Mouse (Mus musculus) limb, embryonic 12.5 days (tissue): Measurements from ENCODE around the gene Ddn. TPM values are rescaled to one million over a fixed set of nuclear protein-coding genes. Genes with fewer than 3 reads are reported as not detected.

Experiments
- ATAC-seq: fragments of 200-750 bp; cut with Nextera tagmentation; 2 replicates; pipeline ENCODE4 v1.8.0; 2017; ENCODE audit warnings: low read depth, moderate TSS enrichment; ENCODE audit not compliant: insufficient number of reproducible peaks, insufficient read depth, low FRiP score, low TSS enrichment
- H3K27ac ChIP-seq: fragments of 300-500 bp; sonication (generic); 2 replicates; pipeline ENCODE4 v1.5.1; 2016; ENCODE audit warnings: mild to moderate bottlenecking, moderate library complexity
- H3K27me3 ChIP-seq: fragments of 300-500 bp; sonication (generic); 2 replicates; pipeline ENCODE4 v1.6.1; 2016; ENCODE audit warnings: mild to moderate bottlenecking, moderate library complexity
- H3K36me3 ChIP-seq: fragments of 300-500 bp; sonication (generic); 2 replicates; pipeline ENCODE4 v1.6.1; 2016; ENCODE audit warnings: mild to moderate bottlenecking, moderate library complexity
- H3K4me1 ChIP-seq: fragments of 300-500 bp; sonication (generic); replicated peaks from 2 replicates; pipeline ENCODE4 v1.6.1; 2016
- H3K4me2 ChIP-seq: fragments of 300-500 bp; sonication (generic); 2 replicates; pipeline ENCODE4 v1.6.1; 2016; ENCODE audit warnings: mild to moderate bottlenecking, moderate library complexity
- H3K4me3 ChIP-seq: fragments of 300-500 bp; sonication (generic); replicated peaks from 2 replicates; pipeline ENCODE4 v1.5.1; 2016; ENCODE audit warnings: mild to moderate bottlenecking
- H3K9ac ChIP-seq: fragments of 300-500 bp; sonication (generic); replicated peaks from 2 replicates; pipeline ENCODE4 v1.6.1; 2016; ENCODE audit warnings: mild to moderate bottlenecking, moderate library complexity
- H3K9me3 ChIP-seq: fragments of 300-500 bp; sonication (generic); 2 replicates; pipeline ENCODE4 v1.6.1; 2016; ENCODE audit warnings: mild to moderate bottlenecking, moderate library complexity
- WGBS: fragments of 180-500 bp; shearing (Covaris S2); methylation state at CpG from one replicate; pipeline ENCODE4 v1.1.7; 2016; 5-methylcytosine and 5-hydroxymethylcytosine counted together
- polyA plus RNA-seq: library from polyadenylated mRNA; unstranded; fragments of >200 nt; fragmentation: Nextera tagmentation; extraction: Ambion mirVana; gene quantifications from 2 replicates; pipeline ENCODE4 v1.2.1, GENCODE M21; 2016

Ddn gene
- polyA plus RNA-seq, 1 experiment from 2014 or later = not detected

DNA sequence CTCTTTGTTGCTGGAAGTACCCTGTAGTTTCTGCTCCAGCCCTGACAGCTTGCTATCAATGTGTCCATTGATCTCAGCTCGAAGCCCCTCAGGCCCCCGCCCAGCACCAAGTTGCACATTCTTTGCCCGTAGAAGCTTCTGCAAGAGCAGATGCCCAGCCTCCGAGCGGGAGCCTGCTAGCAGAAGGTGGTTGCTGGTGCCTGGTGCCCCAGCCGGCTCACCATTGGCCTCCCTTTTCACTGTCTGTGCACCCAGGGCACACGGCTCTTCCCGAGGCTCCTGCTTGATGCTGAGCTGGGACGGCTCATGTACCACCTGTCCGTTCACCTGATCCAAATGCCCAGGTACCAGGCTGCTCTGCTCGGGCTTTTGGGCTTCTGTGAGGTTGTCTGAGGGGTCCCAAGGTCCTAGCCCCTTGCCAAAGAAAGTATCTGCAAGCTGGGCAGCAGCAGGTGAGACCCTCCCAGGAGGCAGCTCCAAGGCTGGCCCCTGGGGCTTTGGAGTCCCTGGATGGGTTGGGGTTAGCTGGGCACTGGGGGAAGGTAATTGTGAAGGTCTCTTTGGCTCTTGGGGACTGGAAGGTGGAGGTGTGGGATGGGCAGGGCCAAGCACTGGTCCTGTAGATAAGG, 34.4 kb upstream of the Ddn start:
- Histone ChIP-seq H3K27me3 (no peaks in the 10 kb centered on the region), H3K4me2 (no peak overlapping the region), H3K4me1 (no peaks in the 10 kb centered on the region), H3K9me3 (no peaks in the 10 kb centered on the region), H3K4me3 (no peak overlapping the region), H3K9ac (no peak overlapping the region), H3K36me3 (peaks cover 100% of the 10 kb centered on the region), H3K27ac (no peak overlapping the region)
- 93% methylated on average over 11 of the region's 11 CpGs for WGBS
- no peak for ATAC-seq

GRCm38 (mm10) chr15:98839671-98840585, 30.6 kb upstream of the Ddn start:
- Histone ChIP-seq H3K27ac (no peak overlapping the region), H3K4me3 (no peak overlapping the region), H3K27me3 (no peaks in the 10 kb centered on the region), H3K36me3 (peaks cover 100% of the 10 kb centered on the region), H3K9me3 (no peaks in the 10 kb centered on the region), H3K4me1 (no peaks in the 10 kb centered on the region), H3K4me2 (no peak overlapping the region), H3K9ac (no peak overlapping the region)
- 93% methylated on average over 30 of the region's 30 CpGs for WGBS
- no peak for ATAC-seq

DNA sequence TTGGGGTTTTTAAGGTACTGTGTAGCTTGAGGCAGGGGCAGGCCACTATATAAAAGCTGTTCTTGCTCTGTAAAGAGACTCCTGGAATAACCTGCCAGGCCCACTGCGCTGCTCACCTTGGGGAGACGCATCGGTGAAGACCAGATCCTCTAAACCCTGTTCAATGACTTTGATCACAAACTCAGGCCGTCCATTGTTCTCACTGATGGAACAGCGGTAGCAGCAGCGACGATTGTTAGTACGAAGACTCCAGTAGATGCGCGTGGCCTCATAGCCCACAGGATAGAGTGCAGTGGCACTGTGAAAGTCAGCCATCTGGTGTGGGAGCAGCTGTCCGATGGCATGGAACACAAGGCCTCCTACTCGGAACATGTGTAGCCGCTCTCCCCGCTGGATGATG, 29.9 kb upstream of the Ddn start:
- Histone ChIP-seq H3K36me3 (peaks cover 100% of the 10 kb centered on the region), H3K27me3 (no peaks in the 10 kb centered on the region), H3K27ac (no peak overlapping the region), H3K9me3 (no peaks in the 10 kb centered on the region), H3K4me2 (no peak overlapping the region), H3K9ac (no peak overlapping the region), H3K4me3 (no peak overlapping the region), H3K4me1 (no peaks in the 10 kb centered on the region)
- WGBS = 94% methylated on average over 14 of the region's 14 CpGs
- no peak for ATAC-seq

DNA sequence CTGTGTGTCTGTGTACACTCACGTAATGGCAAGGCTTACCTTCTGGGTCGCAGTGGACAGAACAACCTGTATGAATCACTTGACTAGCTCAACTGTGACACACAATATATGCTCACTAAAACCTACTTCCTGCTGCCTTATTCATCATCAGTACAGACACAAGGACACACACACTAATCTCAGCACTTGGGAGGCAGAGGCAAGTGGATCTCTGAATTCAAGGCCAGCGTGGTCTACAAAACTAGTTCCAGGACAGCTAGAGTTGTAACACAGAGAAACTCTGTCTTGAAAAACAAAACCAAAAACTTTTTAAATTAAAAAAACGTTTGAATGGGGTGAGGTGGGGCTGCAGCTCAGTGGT, 28.4 kb upstream of the Ddn start:
- 75% methylated on average over 4 of the region's 4 CpGs for WGBS
- no peak overlapping the region for H3K4me2 ChIP-seq
- ATAC-seq = no peak

DNA sequence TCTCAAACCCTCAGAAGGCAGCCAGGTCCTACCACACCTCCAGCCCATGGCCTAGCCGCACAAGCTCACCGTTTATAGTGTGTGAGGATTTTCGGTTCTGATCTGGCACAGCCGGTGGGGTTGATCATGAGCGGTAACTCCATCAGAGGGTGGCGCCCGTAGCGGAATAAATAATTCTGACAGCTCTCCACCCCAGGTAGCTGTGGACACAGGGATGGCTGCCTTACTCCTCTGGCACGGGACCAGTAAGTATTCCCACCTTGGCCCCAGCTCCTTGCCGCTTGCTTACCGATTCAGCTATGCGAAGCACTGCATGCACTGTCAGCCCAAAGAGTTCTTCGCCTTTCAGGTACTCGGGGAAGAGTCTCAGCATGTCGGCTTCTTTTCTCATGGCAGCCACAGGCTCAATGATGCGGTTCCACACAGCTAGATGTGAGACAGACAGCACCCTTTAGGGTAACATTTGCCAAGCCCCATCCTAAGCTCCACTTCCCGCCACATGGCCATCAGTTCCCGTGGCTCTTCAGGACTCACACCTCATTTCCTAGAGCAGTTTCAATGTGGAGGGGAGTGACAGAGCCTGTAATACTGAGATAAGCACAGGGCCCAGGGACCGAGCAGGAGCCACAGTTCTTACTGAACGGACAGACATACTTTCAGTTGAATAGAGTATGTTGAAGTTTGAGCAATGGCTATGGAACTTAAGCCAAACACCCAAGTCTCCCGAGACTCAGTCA, 27.9 kb upstream of the Ddn start:
- 93% methylated on average over 21 of the region's 21 CpGs for WGBS
- Histone ChIP-seq H3K4me1 (0 out of 2 replicates have a peak, but pooled peaks cover 3% of the 10 kb centered on the region), H3K27me3 (no peaks in the 10 kb centered on the region), H3K4me2 (no peak overlapping the region), H3K9me3 (no peaks in the 10 kb centered on the region), H3K9ac (no peak overlapping the region), H3K4me3 (no peak overlapping the region), H3K27ac (no peak overlapping the region), H3K36me3 (peaks cover 97% of the 10 kb centered on the region)
- no peak for ATAC-seq

More for the DNA sequence above, 28.4 kb upstream of the Ddn start:
- H3K4me1 ChIP-seq = 0 out of 2 replicates have a peak, but pooled peaks cover under 1% of the 10 kb centered on the region
- no peak overlapping the region for H3K9ac ChIP-seq
- no peak overlapping the region for H3K27ac ChIP-seq
- no peaks in the 10 kb centered on the region for H3K9me3 ChIP-seq
- H3K36me3 ChIP-seq = peaks cover 100% of the 10 kb centered on the region
- H3K4me3 ChIP-seq = no peak overlapping the region
- H3K27me3 ChIP-seq = no peaks in the 10 kb centered on the region

DNA sequence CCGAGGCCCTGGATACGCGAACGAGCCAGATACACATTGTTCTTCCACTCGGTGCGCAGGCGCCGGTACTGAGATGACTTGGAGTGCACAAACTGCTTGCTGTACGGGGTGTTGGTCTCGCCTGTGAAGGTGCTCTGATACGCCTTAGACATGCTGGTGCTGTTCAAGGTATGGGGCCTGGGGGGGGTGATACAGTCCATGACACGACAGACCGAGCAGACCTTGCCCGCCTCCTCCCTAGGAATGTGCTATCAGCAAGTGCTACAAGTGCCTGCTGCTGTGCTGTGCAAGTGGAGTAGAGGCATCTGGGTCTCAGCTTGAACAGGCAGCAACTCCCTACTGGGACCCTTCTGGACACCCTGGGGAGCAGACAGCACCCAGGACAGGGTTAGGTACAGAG, 26.0 kb upstream of the Ddn start:
- ATAC-seq = no peak
- Histone ChIP-seq H3K4me2 (no peak overlapping the region), H3K36me3 (peaks cover 78% of the 10 kb centered on the region), H3K4me3 (no peak overlapping the region), H3K27me3 (no peaks in the 10 kb centered on the region), H3K27ac (no peak overlapping the region), H3K9me3 (no peaks in the 10 kb centered on the region), H3K9ac (no peak overlapping the region), H3K4me1 (0 out of 2 replicates have a peak, but pooled peaks cover 3% of the 10 kb centered on the region)
- WGBS = 94% methylated on average over 14 of the region's 14 CpGs

DNA sequence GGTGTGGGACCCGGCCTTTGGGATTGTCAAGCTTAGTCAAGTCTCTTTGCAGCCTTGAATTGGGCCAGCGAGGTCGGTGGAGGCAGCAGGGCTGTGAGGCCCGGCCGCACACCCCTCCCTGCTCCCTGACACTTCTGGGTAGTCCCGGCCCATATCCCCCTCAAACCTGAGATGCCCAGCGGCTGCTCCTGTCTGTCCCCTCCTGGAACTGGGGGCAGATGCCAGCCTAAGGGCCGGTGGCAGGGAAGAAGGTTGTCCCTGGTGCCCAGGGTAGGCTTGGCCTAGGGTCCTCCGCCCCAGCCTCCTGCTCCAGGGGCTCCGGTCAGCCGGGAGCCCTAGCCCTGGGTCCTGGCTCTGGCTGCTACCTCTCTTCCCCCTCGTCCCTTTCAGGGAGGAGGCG, 24.8 kb upstream of the Ddn start:
- Histone ChIP-seq H3K9me3 (no peaks in the 10 kb centered on the region), H3K4me2 (no peak overlapping the region), H3K27ac (no peak overlapping the region), H3K9ac (no peak overlapping the region), H3K4me1 (peaks cover 10% of the 10 kb centered on the region), H3K36me3 (peaks cover 65% of the 10 kb centered on the region), H3K27me3 (no peaks in the 10 kb centered on the region), H3K4me3 (no peak overlapping the region)
- WGBS = 87% methylated on average over 13 of the region's 13 CpGs
- no peak for ATAC-seq

DNA sequence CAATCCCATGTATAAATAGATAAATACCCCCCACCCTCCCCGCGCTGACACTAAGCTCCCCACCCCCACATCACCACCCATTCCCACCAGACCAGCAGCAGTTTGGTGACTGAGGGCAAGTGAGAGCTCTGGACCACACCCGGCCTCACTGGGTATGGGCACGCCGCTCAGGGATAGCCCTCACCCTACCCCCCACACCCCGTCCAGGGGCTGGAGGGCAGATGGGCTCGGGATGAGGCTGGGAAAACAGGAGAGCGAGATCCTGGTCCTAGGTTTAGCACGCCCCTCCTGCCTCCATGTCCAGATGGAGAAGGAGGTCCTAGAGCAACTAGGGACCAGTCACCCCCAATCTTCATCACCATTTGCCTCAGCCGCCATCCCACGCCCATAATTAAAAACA, 24.0 kb upstream of the Ddn start:
- H3K4me3 ChIP-seq = no peak overlapping the region
- no peak overlapping the region for H3K27ac ChIP-seq
- H3K27me3 ChIP-seq = no peaks in the 10 kb centered on the region
- H3K9ac ChIP-seq = no peak overlapping the region
- 86% methylated on average over 11 of the region's 11 CpGs for WGBS
- H3K36me3 ChIP-seq = peaks cover 58% of the 10 kb centered on the region
- no peak overlapping the region for H3K4me2 ChIP-seq
- no peaks in the 10 kb centered on the region for H3K9me3 ChIP-seq
- ATAC-seq = no peak
- peaks cover 10% of the 10 kb centered on the region for H3K4me1 ChIP-seq

DNA sequence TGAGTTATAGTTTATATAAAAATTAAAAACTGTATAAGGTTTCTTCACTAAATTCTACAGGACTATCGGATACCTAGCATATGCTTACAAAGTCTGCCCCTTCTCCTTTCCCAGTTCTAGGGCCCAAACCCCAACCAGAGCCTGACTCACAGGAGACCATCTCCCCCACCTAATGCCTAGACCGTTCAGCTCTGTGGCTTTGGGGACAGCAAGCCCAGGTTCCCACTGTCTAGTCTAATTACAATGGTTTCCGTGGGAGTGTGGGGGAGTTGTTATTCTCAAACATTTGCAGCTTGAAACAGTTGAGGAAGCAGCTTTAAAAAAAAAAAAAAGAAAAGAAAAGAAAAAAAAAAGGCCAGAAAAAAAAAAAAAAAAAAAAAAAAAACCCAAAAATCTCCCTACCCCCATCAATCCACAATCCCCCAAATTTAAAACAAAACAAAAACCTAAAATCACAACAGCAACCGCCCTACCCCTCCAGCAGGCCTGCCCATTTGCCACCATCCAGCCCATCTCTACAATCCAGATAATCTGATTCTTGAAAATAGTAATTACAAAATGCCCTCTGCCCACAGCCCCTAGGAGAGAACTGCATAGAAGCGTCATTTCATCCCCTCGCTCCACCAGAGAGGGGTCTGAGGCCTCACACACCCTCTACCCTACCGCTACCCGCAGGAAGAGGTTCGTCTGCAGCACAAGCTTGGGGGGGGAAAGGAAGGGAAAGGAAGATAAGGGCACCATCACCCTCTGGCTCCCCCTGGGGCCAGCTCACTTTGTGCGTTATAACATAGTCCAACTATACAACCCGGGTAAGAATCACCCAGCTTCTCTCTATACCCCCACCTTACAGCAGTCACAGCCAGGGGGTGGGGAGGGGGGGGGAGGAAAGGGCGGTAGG, 23.1 kb upstream of the Ddn start:
- Histone ChIP-seq H3K27ac (peak overlapping the region; percentile 92), H3K4me3 (0 out of 2 replicates have a peak overlapping the region, but pooled peaks have one; percentile 70), H3K9me3 (no peaks in the 10 kb centered on the region), H3K27me3 (no peaks in the 10 kb centered on the region), H3K9ac (no peak overlapping the region), H3K36me3 (peaks cover 58% of the 10 kb centered on the region), H3K4me1 (peaks cover 10% of the 10 kb centered on the region), H3K4me2 (peak overlapping the region; percentile 63)
- 62% methylated on average over 12 of the region's 12 CpGs for WGBS
- no peak for ATAC-seq

GRCm38 (mm10) chr15:98831684-98832035, 22.4 kb upstream of the Ddn start:
- Histone ChIP-seq H3K4me3 (peak overlapping the region; percentile 70), H3K36me3 (peaks cover 56% of the 10 kb centered on the region), H3K9ac (0 out of 2 replicates have a peak overlapping the region, but pooled peaks have one; percentile 40), H3K4me1 (peaks cover 10% of the 10 kb centered on the region), H3K27ac (peak overlapping the region; percentile 92), H3K9me3 (no peaks in the 10 kb centered on the region), H3K4me2 (peak overlapping the region; percentile 63), H3K27me3 (no peaks in the 10 kb centered on the region)
- WGBS = 13% methylated on average over 9 of the region's 9 CpGs
- peak; percentile 21; the same call in 1 of the 2 replicates for ATAC-seq
